Mouse (Mus musculus) ovary, adult 10 weeks (tissue): Measurements from ENCODE around the gene Hsd17b13. TPM values are rescaled to one million over a fixed set of nuclear protein-coding genes. Genes with fewer than 3 reads are reported as not detected.

Experiments used
- polyA plus RNA-seq: library from polyadenylated mRNA; stranded (reverse); fragments of 350-450 nt; fragmentation: Illumina TruSeq; extraction: RNeasy Lipid Tissue Mini Kit (QIAGEN cat#74804); gene quantifications from one replicate; pipeline ENCODE4 v1.2.3, GENCODE M21; 2014

The Hsd17b13 gene
- 0.57 TPM for polyA plus RNA-seq

GRCm38 (mm10) chr5:103977297-103977696, at the start of gene Hsd17b13:
Hsd17b13 (minus strand) TSS chr5:103977410.

GRCm38 (mm10) chr5:104021597-104022378, 44.6 kb upstream of the Hsd17b13 start, which contains the start of gene Hsd17b11:
Hsd17b11 (minus strand) TSS chr5:104021919.

GRCm38 (mm10) chr5:103910748-103911409, 66.3 kb downstream of the Hsd17b13 start, which contains the start of gene Klhl8:
Klhl8 (minus strand) TSS chr5:103911259.

Other genes with a start within 250 kb of the Hsd17b13 start
- gene Klhl8, start 66.2 kb downstream of the Hsd17b13 start, polyA plus RNA-seq = 10.9 TPM
- 112 TPM for gene Hsd17b11, start 44.5 kb upstream of the Hsd17b13 start, polyA plus RNA-seq
- gene Nudt9, start 68.9 kb upstream of the Hsd17b13 start, polyA plus RNA-seq = 9.2 TPM
- gene Gm17660, start 100.2 kb upstream of the Hsd17b13 start, polyA plus RNA-seq = not detected
- 598 TPM for gene Sparcl1, start 136.3 kb upstream of the Hsd17b13 start, polyA plus RNA-seq
- gene Dspp, start 193.3 kb upstream of the Hsd17b13 start, polyA plus RNA-seq = not detected
- gene Dmp1, start 225.2 kb upstream of the Hsd17b13 start, polyA plus RNA-seq = not detected